Comparison of ENCODE assay signal across 25 mouse cellular contexts in the genomic region with DNA sequence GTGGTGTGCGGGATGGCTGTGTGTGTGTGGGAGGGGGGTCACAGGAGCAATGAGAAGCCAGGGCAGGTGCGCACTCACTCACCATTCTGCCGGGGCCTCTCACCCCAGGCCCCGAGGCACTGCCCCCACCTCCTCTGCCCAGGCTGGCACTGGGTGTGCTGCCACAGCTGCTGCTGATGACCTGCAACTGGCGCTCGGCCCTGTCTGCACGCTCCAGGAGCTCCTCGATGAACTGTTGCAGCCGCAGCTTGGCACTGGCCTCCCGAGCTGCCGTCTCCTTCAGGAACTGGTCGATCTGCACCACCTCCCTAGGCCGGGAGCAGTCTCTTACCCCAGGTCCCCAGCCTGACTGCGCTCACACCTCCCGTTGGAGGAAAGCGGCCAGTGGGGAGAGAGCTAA. TPM values are rescaled to one million over a fixed set of nuclear protein-coding genes. Genes with fewer than 3 reads are reported as not detected.
DNase-seq lines count a peak whose midpoint lies in the region; ATAC-seq and TF ChIP-seq lines count a peak whose summit lies in the region.
"Had no signal": no experiment of that assay in that cellular context is flagged by ENCODE, and none has a peak within 500 bp of the region (broad histone marks: within the 10 kb centered on the region; RNA-seq: fewer than 3 reads in every experiment).

No protein-coding gene starts in this region.

- H3K36me3 ChIP-seq in forebrain, embryonic 13.5 days (ENCODE audit: poor library complexity, severe bottlenecking) = no peaks in the 10 kb centered on the region
- no peaks in the 10 kb centered on the region for H3K36me3 ChIP-seq in forebrain, embryonic 14.5 days (ENCODE audit: control insufficient read depth, insufficient read depth, low read length)
- no peaks in the 10 kb centered on the region for H3K36me3 ChIP-seq in kidney, embryonic 15.5 days
- H3K36me3 ChIP-seq: embryonic facial prominence, embryonic 12.5 days; heart, embryonic 13.5 days had no signal

- ATAC-seq in forebrain, embryonic 13.5 days = peak; percentile 20; the same call in 1 of the 2 replicates
- no peak for ATAC-seq in forebrain, embryonic 14.5 days
- peak; percentile 80 for ATAC-seq in kidney, embryonic 15.5 days (replicated peaks; ENCODE audit: low FRiP score)
- ATAC-seq in Patski = peak; percentile 79
- ATAC-seq: CD4-positive, CD25-positive, alpha-beta regulatory T cell, adult 4 months; inflammation-experienced regulatory T-cells, adult 6 months had no signal

- H3K27ac ChIP-seq in forebrain, embryonic 13.5 days = no peak overlapping the region
- H3K27ac ChIP-seq in forebrain, embryonic 14.5 days (ENCODE audit: low read depth, low read length) = no peak overlapping the region
- H3K27ac ChIP-seq in kidney, embryonic 15.5 days = no peak overlapping the region
- H3K27ac ChIP-seq: embryonic facial prominence, embryonic 12.5 days; heart, adult 2 months; heart, embryonic 13.5 days; liver, embryonic 14.5 days had no signal

- DNase-seq in forebrain, embryonic 14.5 days (ENCODE audit: low spot score) = no peak
- DNase-seq in kidney, adult 8-10 months = no peak
- peak; percentile 44 for DNase-seq in Patski (ENCODE audit: low read depth, low spot score)
- peak; percentile 32 for DNase-seq in kidney, postnatal 10 days
- no peak for DNase-seq in right cerebral cortex, postnatal 14 days
- DNase-seq: adrenal gland, postnatal 25 days; cerebellum, adult 9-11 months; gastrocnemius, postnatal 36 days; heart, adult 2 months; lung, embryonic 14.5 days; midbrain, embryonic 14.5 days; right cerebral cortex, postnatal 25 days; spleen, adult 18-20 months; thymus, postnatal 14 days had no signal

- WGBS in forebrain, embryonic 13.5 days = 73% methylated on average over 16 of the region's 16 CpGs
- WGBS in forebrain, embryonic 14.5 days = 73% methylated on average over 16 of the region's 16 CpGs
- 33% methylated on average over 16 of the region's 16 CpGs for WGBS in kidney, embryonic 15.5 days

- H3K4me3 ChIP-seq in forebrain, embryonic 13.5 days = no peak overlapping the region
- no peak overlapping the region for H3K4me3 ChIP-seq in forebrain, embryonic 14.5 days (ENCODE audit: low read depth, low read length)
- no peak overlapping the region for H3K4me3 ChIP-seq in kidney, embryonic 15.5 days (replicated peaks)
- H3K4me3 ChIP-seq: embryonic facial prominence, embryonic 12.5 days; heart, adult 2 months; heart, embryonic 13.5 days; megakaryocyte, embryonic 14.5 days had no signal

- POLR2A ChIA-PET in Patski (lab: Charles Lee) = no interaction called here

- no peak overlapping the region for H3K9ac ChIP-seq in forebrain, embryonic 13.5 days
- H3K9ac ChIP-seq in forebrain, embryonic 14.5 days (ENCODE audit: low read length) = no peak overlapping the region
- H3K9ac ChIP-seq in kidney, embryonic 15.5 days = no peak overlapping the region
- H3K9ac ChIP-seq: embryonic facial prominence, embryonic 12.5 days; heart, embryonic 13.5 days; liver, embryonic 14.5 days; lung, embryonic 14.5 days had no signal

- H3K4me1 ChIP-seq in forebrain, embryonic 13.5 days = peaks cover 12% of the 10 kb centered on the region
- no peaks in the 10 kb centered on the region for H3K4me1 ChIP-seq in forebrain, embryonic 14.5 days (ENCODE audit: control insufficient read depth, insufficient read depth, low read length)
- H3K4me1 ChIP-seq in kidney, embryonic 15.5 days = peaks cover 19% of the 10 kb centered on the region

- H3K4me2 ChIP-seq in forebrain, embryonic 13.5 days = no peak overlapping the region
- H3K4me2 ChIP-seq in forebrain, embryonic 14.5 days (ENCODE audit: low read length) = no peak overlapping the region
- H3K4me2 ChIP-seq in kidney, embryonic 15.5 days = no peak overlapping the region
- H3K4me2 ChIP-seq: embryonic facial prominence, embryonic 12.5 days; heart, embryonic 13.5 days; lung, embryonic 14.5 days had no signal

- no peak for TF ChIP-seq CTCF in Patski (IDR thresholded peaks at IDR 0.05)

- CTCF ChIA-PET in Patski (lab: Charles Lee) = interaction anchor here (1.6 to 2.1 kb wide), 2 partner anchors 15 to 29 kb away, joined by 5 to 6 read pairs; a partner anchor contains a TSS

- no peaks in the 10 kb centered on the region for H3K9me3 ChIP-seq in forebrain, embryonic 13.5 days (replicated peaks)
- no peaks in the 10 kb centered on the region for H3K9me3 ChIP-seq in forebrain, embryonic 14.5 days (replicated peaks; ENCODE audit: control insufficient read depth, low read length)
- no peaks in the 10 kb centered on the region for H3K9me3 ChIP-seq in kidney, embryonic 15.5 days (replicated peaks)
- H3K9me3 ChIP-seq: embryonic facial prominence, embryonic 12.5 days had no signal

- in situ Hi-C loops in Patski (cut with MboI; ENCODE audit: low pct_unique_long_range_greater_than_20kb) = no loop called here

- H3K27me3 ChIP-seq in forebrain, embryonic 13.5 days = peaks cover 52% of the 10 kb centered on the region
- H3K27me3 ChIP-seq in forebrain, embryonic 14.5 days (replicated peaks; ENCODE audit: control insufficient read depth, insufficient read depth, low read length) = peaks cover 28% of the 10 kb centered on the region
- H3K27me3 ChIP-seq in kidney, embryonic 15.5 days = peaks cover 73% of the 10 kb centered on the region
- H3K27me3 ChIP-seq in Patski = peaks cover 45% of the 10 kb centered on the region

RNA-seq across cellular contexts. Expression of a gene that starts 22.1 kb away (rescaled TPM):
- polyA plus RNA-seq in forebrain, embryonic 13.5 days (2015; fragmentation: Nextera tagmentation; extraction: Ambion mirVana) = 2.7 and 3.2 TPM in 2 replicates
- 4.7 and 5.4 TPM in 2 replicates for polyA plus RNA-seq in forebrain, embryonic 14.5 days (2014; fragmentation: Nextera tagmentation; extraction: Ambion mirVana)
- polyA plus RNA-seq in kidney, embryonic 15.5 days (2015; fragmentation: Nextera tagmentation; extraction: Ambion mirVana) = 0.08 and 0.18 TPM in 2 replicates
- polyA plus RNA-seq in Patski (2021) = 0.06 TPM
- polyA plus RNA-seq: liver, embryonic 14.5 days had no signal

RNA-seq across cellular contexts. Expression of a gene that starts 28.9 kb away (rescaled TPM):
- polyA plus RNA-seq in forebrain, embryonic 13.5 days (2015; fragmentation: Nextera tagmentation; extraction: Ambion mirVana) = 32.4 and 33.9 TPM in 2 replicates
- 22.4 and 25.2 TPM in 2 replicates for polyA plus RNA-seq in forebrain, embryonic 14.5 days (2014; fragmentation: Nextera tagmentation; extraction: Ambion mirVana)
- 37.2 and 38.3 TPM in 2 replicates for polyA plus RNA-seq in kidney, embryonic 15.5 days (2015; fragmentation: Nextera tagmentation; extraction: Ambion mirVana)
- polyA plus RNA-seq in Patski (2021) = 14.6 TPM

RNA-seq across cellular contexts. Expression of a gene that starts 29.4 kb away (rescaled TPM):
- polyA plus RNA-seq in forebrain, embryonic 13.5 days (2015; fragmentation: Nextera tagmentation; extraction: Ambion mirVana) = 668 and 694 TPM in 2 replicates
- polyA plus RNA-seq in forebrain, embryonic 14.5 days (2014; fragmentation: Nextera tagmentation; extraction: Ambion mirVana) = 727 and 759 TPM in 2 replicates
- polyA plus RNA-seq in kidney, embryonic 15.5 days (2015; fragmentation: Nextera tagmentation; extraction: Ambion mirVana) = 543 and 552 TPM in 2 replicates
- polyA plus RNA-seq in Patski (2021) = 397 TPM

RNA-seq across cellular contexts. Expression of a gene that starts 32.7 kb away (rescaled TPM):
- not detected in 2 replicates for polyA plus RNA-seq in forebrain, embryonic 13.5 days (2015; fragmentation: Nextera tagmentation; extraction: Ambion mirVana)
- not detected in 2 replicates for polyA plus RNA-seq in forebrain, embryonic 14.5 days (2014; fragmentation: Nextera tagmentation; extraction: Ambion mirVana)
- not detected in 2 replicates for polyA plus RNA-seq in kidney, embryonic 15.5 days (2015; fragmentation: Nextera tagmentation; extraction: Ambion mirVana)
- not detected for polyA plus RNA-seq in Patski (2021)
- polyA plus RNA-seq: CD4-positive, CD25-positive, alpha-beta regulatory T cell, adult 4 months; embryonic facial prominence, embryonic 12.5 days; forebrain, embryonic 11.5 days; heart, adult 2 months; heart, embryonic 13.5 days; inflammation-experienced regulatory T-cells, adult 6 months; large intestine, adult 2 months; liver, embryonic 14.5 days; lung, embryonic 14.5 days; midbrain, embryonic 14.5 days; neural tube, embryonic 11.5 days had no signal

RNA-seq across cellular contexts. Expression of a gene that starts 48.9 kb away (rescaled TPM):
- polyA plus RNA-seq in forebrain, embryonic 13.5 days (2015; fragmentation: Nextera tagmentation; extraction: Ambion mirVana) = 40.0 and 51.9 TPM in 2 replicates
- polyA plus RNA-seq in forebrain, embryonic 14.5 days (2014; fragmentation: Nextera tagmentation; extraction: Ambion mirVana) = 37.2 and 41.3 TPM in 2 replicates
- 69.3 and 75.1 TPM in 2 replicates for polyA plus RNA-seq in kidney, embryonic 15.5 days (2015; fragmentation: Nextera tagmentation; extraction: Ambion mirVana)
- 51.8 TPM for polyA plus RNA-seq in Patski (2021)

Comparison
In these comparisons a context has a peak if more than half of its experiments do, and no peak if none do; other contexts are left out.
1. DNase-seq: peak in Patski (single experiment) and kidney, postnatal 10 days (single experiment); none in forebrain, embryonic 14.5 days (single experiment), kidney, adult 8-10 months (0 of 2) and right cerebral cortex, postnatal 14 days (single experiment).